Mouse (Mus musculus) hindbrain, embryonic 13.5 days (tissue): Measurements from ENCODE around the gene Lpcat4. TPM values are rescaled to one million over a fixed set of nuclear protein-coding genes. Genes with fewer than 3 reads are reported as not detected.

ENCODE experiments used
- ATAC-seq: fragments of 200-750 bp; cut with Nextera tagmentation; 2 replicates; pipeline ENCODE4 v1.8.0; 2017; ENCODE audit warnings: moderate TSS enrichment; ENCODE audit not compliant: low FRiP score
- H3K27ac ChIP-seq: fragments of 300-500 bp; sonication (generic); 2 replicates; pipeline ENCODE4 v1.5.1; 2015; ENCODE audit warnings: inconsistent platforms, mild to moderate bottlenecking, moderate library complexity
- H3K27me3 ChIP-seq: fragments of 300-500 bp; sonication (generic); 2 replicates; pipeline ENCODE4 v1.6.1; 2015; ENCODE audit warnings: mild to moderate bottlenecking, inconsistent platforms
- H3K36me3 ChIP-seq: fragments of 300-500 bp; sonication (generic); 2 replicates; pipeline ENCODE4 v1.6.1; 2015; ENCODE audit warnings: mild to moderate bottlenecking, inconsistent platforms
- H3K4me1 ChIP-seq: fragments of 300-500 bp; sonication (generic); replicated peaks from 2 replicates; pipeline ENCODE4 v1.6.1; 2015; ENCODE audit warnings: inconsistent platforms
- H3K4me2 ChIP-seq: fragments of 300-500 bp; sonication (generic); 2 replicates; pipeline ENCODE4 v1.6.1; 2015; ENCODE audit warnings: inconsistent platforms, mild to moderate bottlenecking, moderate library complexity
- H3K4me3 ChIP-seq: fragments of 300-500 bp; sonication (generic); 2 replicates; pipeline ENCODE4 v1.5.1; 2015; ENCODE audit warnings: mild to moderate bottlenecking, inconsistent platforms
- H3K9ac ChIP-seq: fragments of 300-500 bp; sonication (generic); 2 replicates; pipeline ENCODE4 v1.6.1; 2015; ENCODE audit warnings: mild to moderate bottlenecking, inconsistent platforms
- H3K9me3 ChIP-seq: fragments of 300-500 bp; sonication (generic); 2 replicates; pipeline ENCODE4 v1.6.1; 2016; ENCODE audit warnings: inconsistent platforms
- whole genome bisulfite sequencing: fragments of 180-500 bp; shearing (Covaris S2); methylation state at CpG from one replicate; pipeline ENCODE4 v1.1.7; 2015; 5-methylcytosine and 5-hydroxymethylcytosine counted together
- polyA plus RNA-seq: library from polyadenylated mRNA; unstranded; fragments of >200 nt; fragmentation: Nextera tagmentation; extraction: Ambion mirVana; gene quantifications from 2 replicates; pipeline ENCODE4 v1.2.1, GENCODE M21; 2015

The Lpcat4 gene
- polyA plus RNA-seq, 1 experiment from 2014 or later = 14.9 TPM

- Histone ChIP-seq H3K27ac (no peak overlapping the region), H3K9ac (no peak overlapping the region), H3K4me2 (no peak overlapping the region), H3K27me3 (no peaks in the 10 kb centered on the region), H3K4me1 (peaks cover 48% of the 10 kb centered on the region), H3K9me3 (no peaks in the 10 kb centered on the region), H3K36me3 (no peaks in the 10 kb centered on the region), H3K4me3 (no peak overlapping the region)
- WGBS = 81% methylated on average over 4 of the region's 4 CpGs
- ATAC-seq = no peak
Measured at GRCm38 (mm10) chr2:112264364-112264763, 25.1 kb downstream of the Lpcat4 start.

GRCm38 (mm10) chr2:112265448-112266241 lies 26.4 kb downstream of the Lpcat4 start, which contains the start of gene Slc12a6:
TSS of gene Slc12a6 (plus strand) at chr2:112265825.
- H3K27me3 ChIP-seq = no peaks in the 10 kb centered on the region
- peak within 1 kb of the TSS; percentile 87 for H3K9ac ChIP-seq
- peak within 1 kb of the TSS; percentile 96 for H3K27ac ChIP-seq
- H3K4me1 ChIP-seq = peaks cover 55% of the 10 kb centered on the region
- under 1% methylated on average over 62 of the region's 85 CpGs for WGBS
- peak; percentile 93 for ATAC-seq
- peak within 1 kb of the TSS; percentile 65 for H3K4me3 ChIP-seq
- H3K9me3 ChIP-seq = no peaks in the 10 kb centered on the region
- H3K4me2 ChIP-seq = peak within 1 kb of the TSS; percentile 91
- no peaks in the 10 kb centered on the region for H3K36me3 ChIP-seq

- Histone ChIP-seq H3K9ac (peak within 1 kb of the TSS; percentile 87), H3K36me3 (no peaks in the 10 kb centered on the region), H3K4me1 (peaks cover 57% of the 10 kb centered on the region), H3K27me3 (no peaks in the 10 kb centered on the region), H3K4me3 (peak within 1 kb of the TSS; percentile 65), H3K4me2 (peak within 1 kb of the TSS; percentile 91), H3K27ac (peak within 1 kb of the TSS; percentile 96), H3K9me3 (no peaks in the 10 kb centered on the region)
- peak; percentile 39 for ATAC-seq
- WGBS = 1% methylated on average over 11 of the region's 11 CpGs
Measured at GRCm38 (mm10) chr2:112266242-112266592, 26.9 kb downstream of the Lpcat4 start, which contains the start of gene Gm21985. TSS of gene Gm21985 (plus strand) at chr2:112266314.

GRCm38 (mm10) chr2:112266780-112267179 lies 27.5 kb downstream of the Lpcat4 start:
- WGBS = 43% methylated on average over 10 of the region's 10 CpGs
- H3K4me1 ChIP-seq = peaks cover 61% of the 10 kb centered on the region
- no peaks in the 10 kb centered on the region for H3K9me3 ChIP-seq
- peak overlapping the region; percentile 65 for H3K4me3 ChIP-seq
- H3K36me3 ChIP-seq = no peaks in the 10 kb centered on the region
- peak overlapping the region; percentile 87 for H3K9ac ChIP-seq
- H3K27ac ChIP-seq = no peak overlapping the region; the same call in 1 of the 2 replicates
- ATAC-seq = no peak
- no peaks in the 10 kb centered on the region for H3K27me3 ChIP-seq
- H3K4me2 ChIP-seq = peak overlapping the region; percentile 91

GRCm38 (mm10) chr2:112267547-112268269 lies 28.4 kb downstream of the Lpcat4 start:
- Histone ChIP-seq H3K4me3 (peak overlapping the region; percentile 65), H3K9me3 (no peaks in the 10 kb centered on the region), H3K27me3 (no peaks in the 10 kb centered on the region), H3K27ac (no peak overlapping the region), H3K9ac (0 out of 2 replicates have a peak overlapping the region, but pooled peaks have one; percentile 15), H3K4me1 (peaks cover 57% of the 10 kb centered on the region), H3K4me2 (peak overlapping the region; percentile 91), H3K36me3 (no peaks in the 10 kb centered on the region)
- WGBS = 87% methylated on average over 8 of the region's 8 CpGs
- no peak for ATAC-seq

GRCm38 (mm10) chr2:112270011-112270410 lies 30.7 kb downstream of the Lpcat4 start:
- no peak for ATAC-seq
- Histone ChIP-seq H3K9ac (no peak overlapping the region), H3K4me3 (no peak overlapping the region), H3K27ac (no peak overlapping the region), H3K4me2 (peak overlapping the region; percentile 25), H3K27me3 (no peaks in the 10 kb centered on the region), H3K4me1 (peaks cover 43% of the 10 kb centered on the region), H3K36me3 (no peaks in the 10 kb centered on the region), H3K9me3 (no peaks in the 10 kb centered on the region)
- whole genome bisulfite sequencing = 85% methylated on average over 2 of the region's 2 CpGs

- 89% methylated on average over 2 of the region's 2 CpGs for WGBS
- ATAC-seq = no peak
Measured at GRCm38 (mm10) chr2:112272909-112273308, 33.6 kb downstream of the Lpcat4 start.

GRCm38 (mm10) chr2:112273474-112273873 lies 34.2 kb downstream of the Lpcat4 start:
- Histone ChIP-seq H3K4me3 (no peak overlapping the region), H3K9me3 (no peaks in the 10 kb centered on the region), H3K9ac (no peak overlapping the region), H3K27me3 (no peaks in the 10 kb centered on the region), H3K36me3 (peaks cover 3% of the 10 kb centered on the region; the same call in 1 of the 2 replicates), H3K4me1 (peaks cover 19% of the 10 kb centered on the region), H3K4me2 (no peak overlapping the region), H3K27ac (no peak overlapping the region)
- ATAC-seq = no peak
- WGBS = 92% methylated on average over 6 of the region's 6 CpGs

More at GRCm38 (mm10) chr2:112272909-112273308, 33.6 kb downstream of the Lpcat4 start:
- no peaks in the 10 kb centered on the region for H3K27me3 ChIP-seq
- H3K4me2 ChIP-seq = no peak overlapping the region
- no peaks in the 10 kb centered on the region for H3K9me3 ChIP-seq
- H3K4me3 ChIP-seq = no peak overlapping the region
- H3K9ac ChIP-seq = no peak overlapping the region
- H3K36me3 ChIP-seq = peaks cover 3% of the 10 kb centered on the region; the same call in 1 of the 2 replicates
- H3K4me1 ChIP-seq = peaks cover 23% of the 10 kb centered on the region
- H3K27ac ChIP-seq = no peak overlapping the region

- no peak overlapping the region for H3K4me2 ChIP-seq
- no peak overlapping the region for H3K4me3 ChIP-seq
- peaks cover 3% of the 10 kb centered on the region; the same call in 1 of the 2 replicates for H3K36me3 ChIP-seq
- 93% methylated on average over 3 of the region's 3 CpGs for WGBS
- no peaks in the 10 kb centered on the region for H3K9me3 ChIP-seq
- no peak overlapping the region for H3K9ac ChIP-seq
- H3K4me1 ChIP-seq = no peaks in the 10 kb centered on the region; the same call in 1 of the 2 replicates
- no peak overlapping the region for H3K27ac ChIP-seq
- no peaks in the 10 kb centered on the region for H3K27me3 ChIP-seq
- no peak for ATAC-seq
Measured at GRCm38 (mm10) chr2:112276870-112277269, 37.6 kb downstream of the Lpcat4 start.

GRCm38 (mm10) chr2:112282846-112283245 lies 43.6 kb downstream of the Lpcat4 start:
- no peak overlapping the region for H3K27ac ChIP-seq
- no peak overlapping the region for H3K4me3 ChIP-seq
- no peak for ATAC-seq
- no peaks in the 10 kb centered on the region for H3K36me3 ChIP-seq
- H3K9ac ChIP-seq = no peak overlapping the region
- H3K4me2 ChIP-seq = no peak overlapping the region
- H3K9me3 ChIP-seq = no peaks in the 10 kb centered on the region
- no peaks in the 10 kb centered on the region for H3K27me3 ChIP-seq
- H3K4me1 ChIP-seq = peaks cover 10% of the 10 kb centered on the region
- WGBS = 71% methylated on average over 1 of the region's 1 CpGs

GRCm38 (mm10) chr2:112284363-112285030 lies 45.2 kb downstream of the Lpcat4 start:
- 1% methylated on average over 21 of the region's 21 CpGs for WGBS
- Histone ChIP-seq H3K9me3 (no peaks in the 10 kb centered on the region), H3K36me3 (no peaks in the 10 kb centered on the region), H3K4me2 (peak overlapping the region; percentile 76), H3K27ac (no peak overlapping the region), H3K27me3 (no peaks in the 10 kb centered on the region), H3K9ac (peak overlapping the region; percentile 70), H3K4me3 (peak overlapping the region; percentile 41), H3K4me1 (peaks cover 10% of the 10 kb centered on the region)
- ATAC-seq = peak; percentile 91

- 57% methylated on average over 6 of the region's 6 CpGs for WGBS
- Histone ChIP-seq H3K9me3 (no peaks in the 10 kb centered on the region), H3K4me1 (peaks cover 10% of the 10 kb centered on the region), H3K36me3 (no peaks in the 10 kb centered on the region), H3K4me2 (peak overlapping the region; percentile 76), H3K27ac (no peak overlapping the region), H3K27me3 (no peaks in the 10 kb centered on the region), H3K9ac (no peak overlapping the region), H3K4me3 (peak overlapping the region; percentile 41)
- ATAC-seq = no peak
Measured at GRCm38 (mm10) chr2:112285031-112285390, 45.7 kb downstream of the Lpcat4 start.
